Mouse (Mus musculus) cerebellum, postnatal 25 days (tissue): ENCODE measurements around the gene Tjap1.

ENCODE experiments used
- DNase-seq, 2 experiments: peaks; one replicate each; pipeline ENCODE4 v3.0.0; 2021; ENCODE audit warnings: mixed read lengths in 2 of 2

The Tjap1 gene

GRCm38 (mm10) chr17:46252571-46253451 is 30.0 kb downstream of the Tjap1 start:
- no peak for DNase-seq

GRCm38 (mm10) chr17:46251174-46251573 is 31.7 kb downstream of the Tjap1 start:
- no peak for DNase-seq

GRCm38 (mm10) chr17:46248189-46248522 is 34.7 kb downstream of the Tjap1 start:
- no peak for DNase-seq

- peak; percentile 95 to 97 for DNase-seq
These were observed 35.2 kb downstream of the Tjap1 start, which contains the start of the genes Polr1c and Yipf3 for GRCm38 (mm10) chr17:46247512-46248188. Gene Polr1c, minus strand, starts transcription at chr17:46248054. Gene Yipf3, plus strand, starts transcription at chr17:46248080.

- peak in 1 of 2 experiments; percentile 41 for DNase-seq
These were observed 38.2 kb downstream of the Tjap1 start for GRCm38 (mm10) chr17:46244579-46244978.

- DNase-seq, result no peak
These were observed 39.2 kb downstream of the Tjap1 start for GRCm38 (mm10) chr17:46243624-46244023.

- DNase-seq, result no peak
These were observed 39.8 kb downstream of the Tjap1 start for GRCm38 (mm10) chr17:46242993-46243392.

GRCm38 (mm10) chr17:46242274-46242673 is 40.6 kb downstream of the Tjap1 start:
- no peak for DNase-seq

GRCm38 (mm10) chr17:46241471-46241870 is 41.4 kb downstream of the Tjap1 start:
- no peak for DNase-seq

GRCm38 (mm10) chr17:46239516-46240114 is 43.2 kb downstream of the Tjap1 start:
- DNase-seq, result no peak

- no peak for DNase-seq
These were observed 45.3 kb downstream of the Tjap1 start for GRCm38 (mm10) chr17:46237480-46237879.

GRCm38 (mm10) chr17:46237079-46237478 is 45.7 kb downstream of the Tjap1 start:
- DNase-seq, result no peak

- DNase-seq, result no peak
These were observed 46.8 kb downstream of the Tjap1 start for GRCm38 (mm10) chr17:46236067-46236466.

- no peak for DNase-seq
These were observed 55.2 kb downstream of the Tjap1 start for GRCm38 (mm10) chr17:46227576-46227975.

- DNase-seq, result no peak
These were observed 61.2 kb downstream of the Tjap1 start for GRCm38 (mm10) chr17:46221601-46222000.

GRCm38 (mm10) chr17:46210550-46210949 is 72.3 kb downstream of the Tjap1 start:
- no peak for DNase-seq
